Mouse (Mus musculus) kidney, adult 10 weeks (tissue): ENCODE measurements around the gene Gm8994. TPM values are rescaled to one million over a fixed set of nuclear protein-coding genes. Genes with fewer than 3 reads are reported as not detected.

Source experiments
- polyA plus RNA-seq: library from polyadenylated mRNA; stranded (reverse); fragments of 350-450 nt; fragmentation: Illumina TruSeq; extraction: RNeasy Lipid Tissue Mini Kit (QIAGEN cat#74804); gene quantifications from one replicate; pipeline ENCODE4 v1.2.3, GENCODE M21; 2014; ENCODE audit warnings: low read depth, low replicate concordance

Gene Gm8994
- polyA plus RNA-seq, result not detected

GRCm38 (mm10) chr6:136327239-136327638 lies at the start of gene Gm8994:
Gm8994 (plus strand) TSS chr6:136327539.

Other genes with a start within 250 kb of the Gm8994 start
- gene Grin2b, start 154.0 kb upstream of the Gm8994 start, polyA plus RNA-seq, result not detected
- gene E330021D16Rik, start 88.0 kb downstream of the Gm8994 start, polyA plus RNA-seq, result 1.8 TPM
- 22.0 TPM for gene Atf7ip, start 178.6 kb downstream of the Gm8994 start, polyA plus RNA-seq